Mouse (Mus musculus) hindbrain, embryonic 13.5 days (tissue): ENCODE results near the gene Tagln3. TPM values are rescaled to one million over a fixed set of nuclear protein-coding genes. Genes with fewer than 3 reads are reported as not detected.

Experiments
- ATAC-seq: fragments of 200-750 bp; cut with Nextera tagmentation; 2 replicates; pipeline ENCODE4 v1.8.0; 2017; ENCODE audit warnings: moderate TSS enrichment; ENCODE audit not compliant: low FRiP score
- H3K27ac ChIP-seq: fragments of 300-500 bp; sonication (generic); 2 replicates; pipeline ENCODE4 v1.5.1; 2015; ENCODE audit warnings: inconsistent platforms, mild to moderate bottlenecking, moderate library complexity
- H3K27me3 ChIP-seq: fragments of 300-500 bp; sonication (generic); 2 replicates; pipeline ENCODE4 v1.6.1; 2015; ENCODE audit warnings: mild to moderate bottlenecking, inconsistent platforms
- H3K36me3 ChIP-seq: fragments of 300-500 bp; sonication (generic); 2 replicates; pipeline ENCODE4 v1.6.1; 2015; ENCODE audit warnings: mild to moderate bottlenecking, inconsistent platforms
- H3K4me1 ChIP-seq: fragments of 300-500 bp; sonication (generic); replicated peaks from 2 replicates; pipeline ENCODE4 v1.6.1; 2015; ENCODE audit warnings: inconsistent platforms
- H3K4me2 ChIP-seq: fragments of 300-500 bp; sonication (generic); 2 replicates; pipeline ENCODE4 v1.6.1; 2015; ENCODE audit warnings: inconsistent platforms, mild to moderate bottlenecking, moderate library complexity
- H3K4me3 ChIP-seq: fragments of 300-500 bp; sonication (generic); 2 replicates; pipeline ENCODE4 v1.5.1; 2015; ENCODE audit warnings: mild to moderate bottlenecking, inconsistent platforms
- H3K9ac ChIP-seq: fragments of 300-500 bp; sonication (generic); 2 replicates; pipeline ENCODE4 v1.6.1; 2015; ENCODE audit warnings: mild to moderate bottlenecking, inconsistent platforms
- H3K9me3 ChIP-seq: fragments of 300-500 bp; sonication (generic); 2 replicates; pipeline ENCODE4 v1.6.1; 2016; ENCODE audit warnings: inconsistent platforms
- WGBS: fragments of 180-500 bp; shearing (Covaris S2); methylation state at CpG from one replicate; pipeline ENCODE4 v1.1.7; 2015; 5-methylcytosine and 5-hydroxymethylcytosine counted together
- polyA plus RNA-seq: library from polyadenylated mRNA; unstranded; fragments of >200 nt; fragmentation: Nextera tagmentation; extraction: Ambion mirVana; gene quantifications from 2 replicates; pipeline ENCODE4 v1.2.1, GENCODE M21; 2015

Tagln3 gene
- polyA plus RNA-seq, 1 experiment from 2014 or later: 635 TPM

- H3K27me3 ChIP-seq: no peaks in the 10 kb centered on the region
- H3K36me3 ChIP-seq: peaks cover 80% of the 10 kb centered on the region
Measured at GRCm38 (mm10) chr16:45713878-45714277, 10.5 kb downstream of the Tagln3 start.

DNA sequence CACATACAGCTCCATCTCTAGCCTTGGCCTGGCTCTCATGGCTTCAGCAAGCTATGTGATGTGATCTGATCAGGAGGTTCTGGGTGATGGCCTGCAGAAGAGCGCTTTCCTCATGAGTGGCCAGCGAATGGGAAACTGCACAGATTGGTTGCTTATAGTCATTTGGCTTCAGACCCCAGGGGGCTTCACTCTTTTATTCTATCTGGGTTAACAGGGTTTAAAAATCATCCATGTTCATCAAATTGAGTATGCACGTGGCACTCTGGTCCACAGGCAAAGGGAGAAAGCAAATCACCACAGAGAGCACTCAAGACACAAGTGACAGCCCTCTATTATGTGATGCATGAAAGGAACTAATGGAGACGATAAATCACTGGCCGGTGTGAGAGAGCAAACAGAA is 11.1 kb downstream of the Tagln3 start:
- no peaks in the 10 kb centered on the region for H3K27me3 ChIP-seq
- no peak overlapping the region for H3K27ac ChIP-seq
- no peaks in the 10 kb centered on the region for H3K9me3 ChIP-seq
- H3K4me3 ChIP-seq: no peak overlapping the region
- no peak overlapping the region for H3K9ac ChIP-seq
- ATAC-seq: no peak
- H3K4me1 ChIP-seq: peaks cover 24% of the 10 kb centered on the region
- WGBS: 53% methylated on average over 5 of the region's 5 CpGs
- peaks cover 75% of the 10 kb centered on the region for H3K36me3 ChIP-seq
- H3K4me2 ChIP-seq: no peak overlapping the region

More at GRCm38 (mm10) chr16:45713878-45714277, 10.5 kb downstream of the Tagln3 start:
- no peak overlapping the region for H3K9ac ChIP-seq
- WGBS: 81% methylated on average over 1 of the region's 1 CpGs
- peaks cover 24% of the 10 kb centered on the region for H3K4me1 ChIP-seq
- no peak overlapping the region for H3K4me2 ChIP-seq
- no peak overlapping the region for H3K27ac ChIP-seq
- no peak for ATAC-seq
- H3K9me3 ChIP-seq: no peaks in the 10 kb centered on the region
- no peak overlapping the region for H3K4me3 ChIP-seq

DNA sequence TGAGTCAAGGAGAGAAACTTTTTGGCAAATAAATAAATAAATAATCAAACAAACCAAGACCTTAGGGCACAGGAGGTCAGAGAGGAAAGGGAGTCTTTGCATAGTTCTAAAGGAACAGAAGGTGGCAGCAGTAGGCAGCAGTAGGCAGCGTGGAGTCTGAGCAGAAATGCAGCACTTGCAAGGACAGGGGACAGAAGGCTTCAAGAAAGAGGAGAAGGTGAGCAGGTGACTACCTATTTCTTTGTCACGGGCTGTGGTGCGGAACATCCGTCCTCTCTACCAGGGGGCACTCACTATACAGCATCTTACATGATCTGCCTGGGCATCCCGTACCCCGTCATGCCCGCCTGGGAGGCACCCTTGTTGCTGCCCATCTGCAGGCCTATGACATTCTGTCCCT is 13.1 kb downstream of the Tagln3 start:
- no peak overlapping the region for H3K9ac ChIP-seq
- peaks cover 24% of the 10 kb centered on the region for H3K4me1 ChIP-seq
- H3K27me3 ChIP-seq: no peaks in the 10 kb centered on the region
- H3K27ac ChIP-seq: no peak overlapping the region
- peaks cover 58% of the 10 kb centered on the region for H3K36me3 ChIP-seq
- no peak overlapping the region for H3K4me3 ChIP-seq
- H3K9me3 ChIP-seq: no peaks in the 10 kb centered on the region
- peak; percentile 19; the same call in 1 of the 2 replicates for ATAC-seq
- H3K4me2 ChIP-seq: no peak overlapping the region
- WGBS: 66% methylated on average over 7 of the region's 7 CpGs

DNA sequence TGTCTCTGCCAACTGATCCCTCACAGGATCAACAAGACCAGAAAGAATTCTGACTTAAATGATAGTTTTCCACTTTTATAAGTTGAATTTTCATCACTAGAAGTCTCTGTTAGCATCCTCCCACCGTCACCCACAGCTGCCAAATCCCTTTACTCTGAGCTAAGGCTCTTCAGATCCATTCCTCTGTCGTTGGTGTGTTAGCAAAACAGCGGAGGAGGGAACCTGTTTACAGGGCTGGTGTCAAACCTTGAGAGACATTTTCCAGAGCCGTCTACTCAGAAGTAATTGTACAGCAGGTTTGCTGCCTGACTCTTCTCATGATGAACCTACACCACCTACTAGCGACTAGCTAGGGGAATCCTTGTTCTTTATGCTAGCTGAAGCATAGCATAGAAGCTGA is 25.1 kb downstream of the Tagln3 start:
- no peak overlapping the region for H3K9ac ChIP-seq
- peaks cover 7% of the 10 kb centered on the region for H3K4me1 ChIP-seq
- no peaks in the 10 kb centered on the region for H3K27me3 ChIP-seq
- no peaks in the 10 kb centered on the region for H3K36me3 ChIP-seq
- H3K4me3 ChIP-seq: no peak overlapping the region
- ATAC-seq: no peak
- H3K27ac ChIP-seq: no peak overlapping the region
- WGBS: 88% methylated on average over 5 of the region's 5 CpGs
- no peaks in the 10 kb centered on the region for H3K9me3 ChIP-seq
- no peak overlapping the region for H3K4me2 ChIP-seq

- WGBS: 56% methylated on average over 6 of the region's 6 CpGs
- Histone ChIP-seq H3K4me2 (no peak overlapping the region), H3K9me3 (no peaks in the 10 kb centered on the region), H3K4me1 (peaks cover 7% of the 10 kb centered on the region), H3K27ac (no peak overlapping the region), H3K36me3 (no peaks in the 10 kb centered on the region), H3K9ac (no peak overlapping the region), H3K4me3 (no peak overlapping the region), H3K27me3 (no peaks in the 10 kb centered on the region)
- peak; percentile 76 for ATAC-seq
Measured at GRCm38 (mm10) chr16:45697996-45698395, 26.4 kb downstream of the Tagln3 start.

DNA sequence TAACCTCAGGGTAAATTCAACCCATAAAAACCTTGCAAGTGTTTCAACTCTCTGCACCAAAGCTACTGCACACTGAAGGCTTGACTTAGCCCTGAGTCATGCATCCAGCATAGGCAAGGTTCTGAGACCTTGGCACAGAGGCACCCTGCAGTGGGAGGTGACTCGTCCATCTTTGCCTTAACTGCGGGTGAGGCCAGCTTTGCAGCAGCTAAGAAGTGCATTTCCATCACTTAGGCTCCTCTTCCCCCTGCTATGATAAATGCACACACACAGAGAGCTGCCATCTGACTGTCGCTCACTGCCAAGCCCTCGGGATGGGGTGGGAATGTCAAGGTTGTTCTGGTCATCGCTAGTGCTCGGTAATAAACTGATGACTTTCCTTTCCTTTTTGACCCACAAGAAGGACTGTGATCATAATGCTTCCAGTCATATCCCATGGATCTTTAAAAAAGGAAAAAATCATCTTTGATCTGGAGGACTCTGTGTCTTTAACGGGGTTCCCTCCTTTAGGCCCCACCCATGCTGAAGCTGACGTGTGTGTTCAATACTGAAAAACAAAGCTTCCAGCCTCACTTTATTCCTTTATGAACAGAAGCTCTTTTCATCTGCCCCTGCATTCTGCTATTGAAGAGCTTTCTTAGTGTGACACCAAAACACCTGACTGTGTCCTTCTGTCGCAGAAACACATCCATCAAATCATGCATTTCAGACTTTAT is 28.8 kb downstream of the Tagln3 start:
- no peaks in the 10 kb centered on the region for H3K27me3 ChIP-seq
- ATAC-seq: no peak
- no peak overlapping the region for H3K9ac ChIP-seq
- H3K36me3 ChIP-seq: no peaks in the 10 kb centered on the region
- H3K27ac ChIP-seq: no peak overlapping the region
- H3K4me1 ChIP-seq: peaks cover 8% of the 10 kb centered on the region
- no peak overlapping the region for H3K4me3 ChIP-seq
- no peaks in the 10 kb centered on the region for H3K9me3 ChIP-seq
- whole genome bisulfite sequencing: 68% methylated on average over 9 of the region's 9 CpGs
- no peak overlapping the region for H3K4me2 ChIP-seq

GRCm38 (mm10) chr16:45693558-45693957 is 30.9 kb downstream of the Tagln3 start, which contains the start of gene Tmprss7:
Tmprss7 (minus strand) TSS chr16:45693658.
- Histone ChIP-seq H3K4me1 (peaks cover 18% of the 10 kb centered on the region), H3K9ac (no peak within 1 kb of the TSS), H3K9me3 (no peaks in the 10 kb centered on the region), H3K36me3 (no peaks in the 10 kb centered on the region), H3K4me3 (no peak within 1 kb of the TSS), H3K27me3 (no peaks in the 10 kb centered on the region), H3K4me2 (no peak within 1 kb of the TSS), H3K27ac (no peak within 1 kb of the TSS)
- ATAC-seq: no peak
- 76% methylated on average over 10 of the region's 10 CpGs for WGBS

DNA sequence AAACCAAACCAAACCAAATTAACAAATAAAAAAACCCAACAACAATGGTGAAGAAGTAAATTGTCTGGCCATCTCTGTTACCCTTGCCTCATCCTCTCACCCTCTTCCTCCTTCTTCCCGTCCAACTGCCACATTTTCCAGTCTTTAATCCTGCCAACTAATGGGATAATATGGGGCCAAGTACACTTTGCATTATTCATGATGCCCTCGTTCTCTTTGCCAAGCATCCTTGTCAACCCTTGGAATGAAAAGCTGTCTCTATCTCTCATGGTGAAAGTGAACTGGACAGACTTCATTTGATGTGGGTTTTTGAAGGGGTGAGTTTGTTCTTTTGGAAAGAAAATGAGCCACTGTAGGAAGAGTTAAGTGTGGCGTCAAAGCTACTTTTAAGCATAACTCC is 31.6 kb downstream of the Tagln3 start:
- no peak for ATAC-seq
- Histone ChIP-seq H3K36me3 (no peaks in the 10 kb centered on the region), H3K9ac (no peak overlapping the region), H3K27me3 (no peaks in the 10 kb centered on the region), H3K4me3 (no peak overlapping the region), H3K9me3 (no peaks in the 10 kb centered on the region), H3K27ac (no peak overlapping the region), H3K4me2 (no peak overlapping the region), H3K4me1 (peaks cover 18% of the 10 kb centered on the region)
- WGBS: 48% methylated on average over 3 of the region's 3 CpGs

DNA sequence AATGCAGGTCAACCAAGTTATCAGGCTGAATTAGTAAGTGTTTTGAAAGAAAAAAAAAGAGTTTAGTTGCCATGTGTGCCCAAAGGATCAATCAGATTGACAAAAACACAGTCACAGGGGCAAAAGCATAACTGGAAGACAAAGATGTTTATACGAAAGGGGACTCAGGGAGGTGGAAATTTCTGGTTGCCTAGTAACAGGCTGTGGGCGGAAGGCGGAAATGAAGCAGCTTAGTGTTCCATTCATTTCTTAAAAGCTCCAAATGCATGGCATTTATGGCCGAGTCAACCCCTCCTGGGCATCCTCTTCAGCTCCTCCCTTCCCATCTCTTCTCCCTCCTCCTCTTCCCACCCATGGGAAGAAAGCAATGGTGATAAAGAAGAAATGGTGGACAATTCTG is 34.2 kb downstream of the Tagln3 start:
- no peaks in the 10 kb centered on the region for H3K27me3 ChIP-seq
- ATAC-seq: peak; percentile 73
- H3K27ac ChIP-seq: peak overlapping the region; percentile 82
- H3K4me2 ChIP-seq: 0 out of 2 replicates have a peak overlapping the region, but pooled peaks have one; percentile 8
- H3K4me3 ChIP-seq: no peak overlapping the region
- no peaks in the 10 kb centered on the region for H3K9me3 ChIP-seq
- peaks cover 12% of the 10 kb centered on the region for H3K4me1 ChIP-seq
- H3K36me3 ChIP-seq: no peaks in the 10 kb centered on the region
- no peak overlapping the region for H3K9ac ChIP-seq
- WGBS: 8% methylated on average over 4 of the region's 4 CpGs

DNA sequence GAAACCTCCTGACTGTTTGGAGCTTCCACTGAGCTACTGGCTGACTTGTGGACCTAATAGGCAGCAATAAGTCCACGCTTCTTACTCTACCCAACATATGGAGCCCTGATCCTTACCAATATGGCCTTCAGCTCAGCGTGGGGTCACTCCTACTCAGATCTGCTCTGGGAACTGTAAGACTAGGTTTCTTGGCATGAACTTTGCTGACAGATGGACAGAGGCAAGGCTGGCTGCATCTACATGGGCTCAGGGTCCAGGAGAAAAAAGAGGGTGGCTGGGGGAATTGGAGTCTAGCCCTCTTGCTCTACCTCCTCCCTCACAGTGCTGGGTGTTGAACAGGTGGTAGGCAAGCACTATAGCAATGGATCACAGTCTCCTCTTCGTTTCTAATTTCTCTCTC is 37.6 kb downstream of the Tagln3 start:
- H3K36me3 ChIP-seq: no peaks in the 10 kb centered on the region
- WGBS: 88% methylated on average over 3 of the region's 3 CpGs
- H3K9me3 ChIP-seq: no peaks in the 10 kb centered on the region
- no peak overlapping the region for H3K27ac ChIP-seq
- no peak overlapping the region for H3K9ac ChIP-seq
- no peaks in the 10 kb centered on the region for H3K27me3 ChIP-seq
- no peak overlapping the region for H3K4me2 ChIP-seq
- peaks cover 11% of the 10 kb centered on the region for H3K4me1 ChIP-seq
- no peak for ATAC-seq
- no peak overlapping the region for H3K4me3 ChIP-seq

DNA sequence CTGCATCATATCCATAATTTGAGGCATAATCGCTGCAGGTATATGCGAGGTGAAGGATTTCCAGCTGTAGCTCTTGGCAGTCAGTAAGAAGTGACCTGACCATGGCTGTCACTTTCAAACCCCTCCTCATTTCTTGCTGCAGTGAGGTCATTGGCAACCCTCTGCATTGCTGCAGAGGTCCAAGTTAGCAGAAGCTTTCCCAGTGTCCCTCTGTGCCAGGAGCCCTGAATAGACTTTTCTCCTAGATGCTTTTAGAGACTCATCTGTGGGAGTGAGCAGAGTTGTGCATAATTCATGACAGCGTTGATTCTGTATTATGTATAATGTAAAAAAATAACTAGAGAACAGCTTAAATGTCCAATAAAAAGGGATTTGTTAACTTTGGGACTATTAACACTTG is 39.1 kb downstream of the Tagln3 start:
- no peaks in the 10 kb centered on the region for H3K36me3 ChIP-seq
- no peak overlapping the region for H3K9ac ChIP-seq
- no peak overlapping the region for H3K4me2 ChIP-seq
- H3K27ac ChIP-seq: no peak overlapping the region
- 71% methylated on average over 3 of the region's 3 CpGs for WGBS
- H3K4me1 ChIP-seq: peaks cover 8% of the 10 kb centered on the region
- ATAC-seq: peak; percentile 3; the same call in 1 of the 2 replicates
- no peaks in the 10 kb centered on the region for H3K9me3 ChIP-seq
- no peaks in the 10 kb centered on the region for H3K27me3 ChIP-seq
- H3K4me3 ChIP-seq: no peak overlapping the region

GRCm38 (mm10) chr16:45684815-45685214 is 39.6 kb downstream of the Tagln3 start:
- H3K9me3 ChIP-seq: no peaks in the 10 kb centered on the region
- H3K4me1 ChIP-seq: 0 out of 2 replicates have a peak, but pooled peaks cover 3% of the 10 kb centered on the region
- H3K27me3 ChIP-seq: no peaks in the 10 kb centered on the region
- no peaks in the 10 kb centered on the region for H3K36me3 ChIP-seq
- no peak overlapping the region for H3K4me3 ChIP-seq
- peak; percentile 25; the same call in 1 of the 2 replicates for ATAC-seq
- 15% methylated on average over 8 of the region's 8 CpGs for WGBS
- H3K9ac ChIP-seq: no peak overlapping the region
- no peak overlapping the region for H3K4me2 ChIP-seq
- H3K27ac ChIP-seq: no peak overlapping the region

DNA sequence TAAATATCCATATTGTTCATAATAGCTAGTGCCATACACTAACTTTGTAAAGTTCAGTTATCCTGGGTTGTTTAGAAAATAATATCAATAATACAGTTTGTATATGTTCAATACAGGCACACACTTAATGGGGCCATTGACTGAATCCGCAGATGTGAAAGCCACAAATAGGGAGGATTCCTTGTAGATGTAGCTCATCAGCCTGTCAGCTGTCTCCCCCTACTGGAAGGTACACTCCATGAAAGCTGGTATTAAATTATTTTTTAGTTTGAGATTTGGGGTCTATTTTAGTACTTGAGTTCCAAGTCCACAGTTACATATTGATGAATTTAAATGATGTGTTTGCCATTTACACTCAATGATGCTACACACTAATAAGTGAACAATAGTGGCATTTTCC is 47.9 kb downstream of the Tagln3 start:
- Histone ChIP-seq H3K9me3 (no peaks in the 10 kb centered on the region), H3K36me3 (no peaks in the 10 kb centered on the region), H3K27me3 (no peaks in the 10 kb centered on the region), H3K27ac (no peak overlapping the region), H3K4me3 (no peak overlapping the region), H3K9ac (no peak overlapping the region), H3K4me2 (no peak overlapping the region), H3K4me1 (no peaks in the 10 kb centered on the region)
- 32% methylated on average over 1 of the region's 1 CpGs for WGBS
- ATAC-seq: no peak
